Mouse (Mus musculus) MEL (cell line): Measurements from ENCODE around the gene Zfpl1. TPM values are rescaled to one million over a fixed set of nuclear protein-coding genes. Genes with fewer than 3 reads are reported as not detected.

Experiments
- DNase-seq: peaks from one replicate; pipeline ENCODE4 v3.0.0; 2011; ENCODE audit warnings: low read depth, low spot score
- H3K27ac ChIP-seq: 2 replicates; pipeline ENCODE4 v1.5.1; 2012; ENCODE audit warnings: low read depth, mild to moderate bottlenecking, control low read depth, low read length, moderate library complexity; ENCODE audit not compliant: control insufficient read depth
- H3K27me3 ChIP-seq, 2 experiments: fragments of 150-350 bp in 1 of 2; sonication (generic) in 1 of 2; 2 replicates each; pipeline ENCODE4 v1.6.1; 2012; ENCODE audit warnings: low read length in 2 of 2, mild to moderate bottlenecking in 2 of 2, improper control_type of control experiment in 1 of 2, moderate library complexity in 1 of 2; ENCODE audit not compliant: insufficient read depth in 2 of 2, control insufficient read depth in 1 of 2
- H3K36me3 ChIP-seq, 2 experiments: 2 replicates each; pipeline ENCODE4 v1.6.1; 2012 to 2014; ENCODE audit warnings: low read length in 2 of 2, improper control_type of control experiment in 1 of 2, inconsistent platforms in 1 of 2, mild to moderate bottlenecking in 1 of 2; ENCODE audit not compliant: insufficient read depth in 2 of 2, control insufficient read depth in 1 of 2
- H3K4me1 ChIP-seq, 2 experiments: fragments of 150-350 bp in 1 of 2; sonication (generic) in 1 of 2; 2 replicates each; pipeline ENCODE4 v1.6.1; 2012; ENCODE audit warnings: low read length in 2 of 2, improper control_type of control experiment in 1 of 2, mild to moderate bottlenecking in 1 of 2; ENCODE audit not compliant: insufficient read depth in 2 of 2, control insufficient read depth in 1 of 2
- H3K4me3 ChIP-seq, 2 experiments: fragments of 150-350 bp in 1 of 2; sonication (generic) in 1 of 2; 2 replicates each; pipeline ENCODE4 v1.5.1; 2012; ENCODE audit warnings: low read depth in 2 of 2, low read length in 2 of 2, mild to moderate bottlenecking in 2 of 2, moderate library complexity in 2 of 2, control low read depth in 1 of 2, improper control_type of control experiment in 1 of 2; ENCODE audit not compliant: control insufficient read depth in 1 of 2, insufficient read depth in 1 of 2
- H3K79me2 ChIP-seq: 2 replicates; pipeline ENCODE4 v1.6.1; 2012; ENCODE audit warnings: mild to moderate bottlenecking, low read length, moderate library complexity; ENCODE audit not compliant: control insufficient read depth, poor library complexity, insufficient read depth
- H3K9ac ChIP-seq: 2 replicates; pipeline ENCODE4 v1.6.1; 2012; ENCODE audit warnings: low read depth, mild to moderate bottlenecking, control low read depth, low read length, moderate library complexity; ENCODE audit not compliant: control insufficient read depth, poor library complexity, severe bottlenecking
- H3K9me3 ChIP-seq: fragments of 150-350 bp; sonication (generic); replicated peaks from 2 replicates; pipeline ENCODE4 v1.6.1; 2012; ENCODE audit warnings: mild to moderate bottlenecking, low read length, improper control_type of control experiment, moderate library complexity; ENCODE audit not compliant: insufficient read depth
- BHLHE40 ChIP-seq: IDR thresholded peaks from 2 replicates; pipeline ENCODE4 v1.6.1; 2012; ENCODE audit warnings: low read depth, mild to moderate bottlenecking, inconsistent platforms, low read length, improper control_type of control experiment, borderline replicate concordance
- CHD1 ChIP-seq: IDR thresholded peaks from 2 replicates; pipeline ENCODE4 v1.6.1; 2012; ENCODE audit warnings: low read depth, mild to moderate bottlenecking, inconsistent platforms, low read length, improper control_type of control experiment
- CTCF ChIP-seq, 3 experiments: IDR thresholded peaks in 2 of 3; conservative IDR thresholded peaks in 1 of 3; 2 replicates each; pipeline ENCODE4 v1.5.1; 2011 to 2012; ENCODE audit warnings: low read length in 3 of 3, low read depth in 2 of 3, mild to moderate bottlenecking in 2 of 3, improper control_type of control experiment in 1 of 3, inconsistent platforms in 1 of 3, mixed read lengths in 1 of 3, moderate library complexity in 1 of 3; ENCODE audit not compliant: control insufficient read depth in 1 of 3, insufficient read depth in 1 of 3, poor library complexity in 1 of 3, severe bottlenecking in 1 of 3
- E2F4 ChIP-seq: IDR thresholded peaks from 2 replicates; pipeline ENCODE4 v1.6.1; 2011; ENCODE audit warnings: low read depth, low read length, improper control_type of control experiment, borderline replicate concordance
- EP300 ChIP-seq, 2 experiments: IDR thresholded peaks; 2 replicates each; pipeline ENCODE4 v1.6.1; 2011; ENCODE audit warnings: improper control_type of control experiment in 2 of 2, low read length in 2 of 2, low read depth in 1 of 2, mild to moderate bottlenecking in 1 of 2
- ETS1 ChIP-seq: IDR thresholded peaks from 2 replicates; pipeline ENCODE4 v1.6.1; 2012; ENCODE audit warnings: low read depth, mild to moderate bottlenecking, inconsistent platforms, low read length, improper control_type of control experiment, moderate library complexity
- GATA1 ChIP-seq: IDR thresholded peaks from 2 replicates; pipeline ENCODE4 v1.6.1; 2011; ENCODE audit warnings: low read depth, low read length, improper control_type of control experiment
- HCFC1 ChIP-seq: IDR thresholded peaks from 2 replicates; pipeline ENCODE4 v1.6.1; 2012; ENCODE audit warnings: low read depth, mild to moderate bottlenecking, inconsistent platforms, low read length, improper control_type of control experiment, moderate library complexity
- KAT2A ChIP-seq: conservative IDR thresholded peaks from 2 replicates; pipeline ENCODE4 v1.6.1; 2012; ENCODE audit warnings: low read depth, low read length, improper control_type of control experiment, inconsistent platforms
- MAFK ChIP-seq: IDR thresholded peaks from 2 replicates; pipeline ENCODE4 v1.6.1; 2011; ENCODE audit warnings: low read depth, mild to moderate bottlenecking, low read length, improper control_type of control experiment, borderline replicate concordance
- MAX ChIP-seq: IDR thresholded peaks from 2 replicates; pipeline ENCODE4 v1.6.1; 2011; ENCODE audit warnings: low read length, improper control_type of control experiment
- MAZ ChIP-seq: IDR thresholded peaks from 2 replicates; pipeline ENCODE4 v1.6.1; 2012; ENCODE audit warnings: low read depth, mild to moderate bottlenecking, inconsistent platforms, low read length, improper control_type of control experiment
- MEF2A ChIP-seq: IDR thresholded peaks from 2 replicates; pipeline ENCODE4 v1.6.1; 2014; ENCODE audit warnings: low read depth, mild to moderate bottlenecking, inconsistent platforms, low read length, improper control_type of control experiment; ENCODE audit not compliant: poor library complexity, insufficient replicate concordance, severe bottlenecking; ENCODE audit errors: extremely low read depth
- MXI1 ChIP-seq: IDR thresholded peaks from 2 replicates; pipeline ENCODE4 v1.6.1; 2011; ENCODE audit warnings: mild to moderate bottlenecking, low read depth, low read length, improper control_type of control experiment
- MYC ChIP-seq: IDR thresholded peaks from 2 replicates; pipeline ENCODE4 v1.6.1; 2011; ENCODE audit warnings: low read depth, mild to moderate bottlenecking, low read length, improper control_type of control experiment, moderate library complexity
- NELFE ChIP-seq: IDR thresholded peaks from 2 replicates; pipeline ENCODE4 v1.6.1; 2011; ENCODE audit warnings: low read depth, low read length, improper control_type of control experiment
- NRF1 ChIP-seq: IDR thresholded peaks from 2 replicates; pipeline ENCODE4 v1.6.1; 2014; ENCODE audit warnings: low read depth, mild to moderate bottlenecking, inconsistent platforms, low read length, improper control_type of control experiment, moderate library complexity; ENCODE audit not compliant: poor library complexity, insufficient read depth, severe bottlenecking
- POLR2A ChIP-seq, 2 experiments: IDR thresholded peaks; 2 replicates each; pipeline ENCODE4 v1.6.1; 2011 to 2012; ENCODE audit warnings: low read length in 2 of 2, mild to moderate bottlenecking in 2 of 2, control low read depth in 1 of 2, improper control_type of control experiment in 1 of 2, low read depth in 1 of 2, moderate library complexity in 1 of 2; ENCODE audit not compliant: control insufficient read depth in 1 of 2, insufficient read depth in 1 of 2, poor library complexity in 1 of 2
- RAD21 ChIP-seq: IDR thresholded peaks from 2 replicates; pipeline ENCODE4 v1.6.1; 2011; ENCODE audit warnings: mild to moderate bottlenecking, low read depth, low read length, improper control_type of control experiment
- RCOR1 ChIP-seq: IDR thresholded peaks from 2 replicates; pipeline ENCODE4 v1.6.1; 2012; ENCODE audit warnings: low read depth, mild to moderate bottlenecking, inconsistent platforms, low read length, improper control_type of control experiment
- SIN3A ChIP-seq: IDR thresholded peaks from 2 replicates; pipeline ENCODE4 v1.6.1; 2012; ENCODE audit warnings: low read length, improper control_type of control experiment, inconsistent platforms
- SMC3 ChIP-seq: IDR thresholded peaks from 2 replicates; pipeline ENCODE4 v1.6.1; 2011; ENCODE audit warnings: low read depth, low read length, improper control_type of control experiment
- TAL1 ChIP-seq: IDR thresholded peaks from 2 replicates; pipeline ENCODE4 v1.6.1; 2012; ENCODE audit warnings: mild to moderate bottlenecking, inconsistent platforms, low read length, moderate library complexity, mixed read lengths
- TBP ChIP-seq: IDR thresholded peaks from 2 replicates; pipeline ENCODE4 v1.8.0; 2011; ENCODE audit warnings: low read depth, low read length, improper control_type of control experiment
- TCF12 ChIP-seq: IDR thresholded peaks from 2 replicates; pipeline ENCODE4 v1.6.1; 2014; ENCODE audit warnings: low read depth, mild to moderate bottlenecking, inconsistent platforms, low read length, improper control_type of control experiment, moderate library complexity
- ZC3H11A ChIP-seq: IDR thresholded peaks from 2 replicates; pipeline ENCODE4 v1.6.1; 2012; ENCODE audit warnings: low read depth, mild to moderate bottlenecking, inconsistent platforms, low read length, improper control_type of control experiment
- ZKSCAN1 ChIP-seq: IDR thresholded peaks from 2 replicates; pipeline ENCODE4 v1.6.1; 2012; ENCODE audit warnings: low read depth, mild to moderate bottlenecking, inconsistent platforms, low read length, improper control_type of control experiment, moderate library complexity
- ZNF384 ChIP-seq: IDR thresholded peaks from 2 replicates; pipeline ENCODE4 v1.6.1; 2012; ENCODE audit warnings: low read depth, mild to moderate bottlenecking, inconsistent platforms, low read length, improper control_type of control experiment
- polyA plus RNA-seq, 2 experiments: library from polyadenylated mRNA; stranded (reverse) in 1 of 2; unstranded in 1 of 2; fragments of >175 nt in 1 of 2; fragments of >200 nt in 1 of 2; gene quantifications; 2 replicates each; pipeline versions ENCODE4 v1.2.1 to v1.2.4; 2012; ENCODE audit warnings: low replicate concordance in 2 of 2, low read depth in 1 of 2; ENCODE audit not compliant: insufficient read length in 2 of 2, insufficient read depth in 1 of 2, missing spikeins in 1 of 2
- total RNA-seq: library from RNA; depleted of rRNA; stranded (reverse); fragments of 300-350 nt; gene quantifications from 2 replicates; pipeline ENCODE4 v1.2.3, GENCODE M21; 2012

Gene Zfpl1
- total and polyA plus RNA-seq, 3 experiments: 40.1 to 56.4 TPM; not detected in 1

DNA sequence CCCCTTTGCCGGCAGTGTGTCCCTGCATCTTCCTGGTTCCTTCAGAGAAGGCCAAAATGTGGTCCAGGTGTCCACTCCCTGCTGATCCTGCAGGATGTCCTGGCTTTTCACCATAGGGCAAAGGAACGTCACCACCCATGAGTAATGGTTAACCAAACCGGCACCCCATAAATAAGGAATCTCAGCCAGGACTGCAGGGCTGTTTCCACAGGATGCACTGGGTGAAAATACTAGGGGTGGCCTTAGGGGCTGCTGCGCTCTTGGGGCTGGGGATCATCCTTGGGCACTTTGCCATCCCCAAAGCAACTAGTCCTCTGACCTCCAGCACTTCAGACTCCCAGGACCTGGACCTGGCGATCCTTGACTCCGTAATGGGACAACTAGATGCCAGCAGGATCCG lies 20.8 kb upstream of the Zfpl1 start, which contains the start of gene Naaladl1:
Gene Naaladl1, plus strand, starts transcription at position 197 of the 400 bp plus-strand sequence.
- 0 out of 2 replicates have a peak within 1 kb of the TSS, but pooled peaks have one; percentile 4 for H3K9ac ChIP-seq
- peaks cover 0 to 32% of the 10 kb centered on the region in 2 experiments; a peak in 2 of 4 replicates for H3K36me3 ChIP-seq
- H3K4me1 ChIP-seq: peaks cover 24 to 33% of the 10 kb centered on the region in 2 experiments
- DNase-seq: no peak
- no peaks in the 10 kb centered on the region for H3K79me2 ChIP-seq
- H3K27me3 ChIP-seq: no peaks in the 10 kb centered on the region
- no peaks in the 10 kb centered on the region for H3K9me3 ChIP-seq
- H3K4me3 ChIP-seq: no peak within 1 kb of the TSS
- TF ChIP-seq TBP (no peak), ZC3H11A (no peak), KAT2A (no peak), MAZ (no peak), MAX (no peak), POLR2A (IDR thresholded peaks at IDR 0.05; ENCODE audit: control insufficient read depth in 1 of 2, insufficient read depth in 1 of 2, low read depth in 1 of 2, low read length in 2 of 2, poor library complexity in 1 of 2) (no peak), MYC (no peak)
- H3K27ac ChIP-seq: peak within 1 kb of the TSS; percentile 82

DNA sequence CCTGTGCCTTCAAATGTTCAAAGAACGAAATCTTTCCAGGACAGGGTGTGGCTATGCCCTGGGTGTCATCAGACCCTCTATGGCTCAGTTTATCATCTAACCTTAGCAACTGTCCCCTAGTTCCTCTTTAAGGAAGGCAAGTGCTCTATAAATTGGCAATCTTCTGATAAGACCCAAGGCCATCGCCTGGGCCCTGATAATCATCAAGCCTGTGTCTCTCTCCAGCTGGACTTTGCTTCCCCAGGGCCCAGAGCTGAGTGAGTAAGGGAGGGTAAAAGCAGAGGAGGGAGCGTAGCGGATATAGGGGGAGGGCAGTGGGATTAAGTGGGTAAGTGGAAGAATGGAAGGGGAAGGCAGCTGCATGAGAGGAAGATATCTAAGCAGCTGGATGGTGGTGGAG lies 19.7 kb upstream of the Zfpl1 start:
- Histone ChIP-seq H3K9ac (peak overlapping the region; percentile 37; the same call in 1 of the 2 replicates), H3K9me3 (no peaks in the 10 kb centered on the region), H3K36me3 (peaks cover 0 to 37% of the 10 kb centered on the region in 2 experiments; a peak in 2 of 4 replicates), H3K27ac (peak overlapping the region; percentile 82), H3K4me1 (peaks cover 28 to 41% of the 10 kb centered on the region in 2 experiments), H3K79me2 (no peaks in the 10 kb centered on the region), H3K27me3 (no peaks in the 10 kb centered on the region), H3K4me3 (no peak overlapping the region; a peak in 1 of 4 replicates)
- TF ChIP-seq MAX (no peak), HCFC1 (peak; percentile 13; the same call in 1 of the 2 replicates), CHD1 (no peak), ETS1 (peak; percentile 62), MEF2A (no peak), CTCF (IDR thresholded peaks at IDR 0.05 in 2 of 3, conservative IDR thresholded peaks at IDR 0.05 in 1 of 3; ENCODE audit: control insufficient read depth in 1 of 3, insufficient read depth in 1 of 3, low read depth in 2 of 3, low read length in 3 of 3, poor library complexity in 1 of 3, severe bottlenecking in 1 of 3) (no peak), BHLHE40 (no peak), ZKSCAN1 (no peak), RCOR1 (no peak), SMC3 (no peak), SIN3A (peak; percentile 74; the same call in 1 of the 2 replicates), RAD21 (no peak), MAFK (no peak), TAL1 (peak; percentile 8; the same call in 1 of the 2 replicates), NELFE (0 out of 2 replicates have a peak, but pooled peaks have one; percentile 37), MYC (no peak), NRF1 (no peak), GATA1 (peak; percentile 67), EP300 (IDR thresholded peaks at IDR 0.05; ENCODE audit: low read depth in 1 of 2, low read length in 2 of 2) (peak; percentile 65 to 68; a peak in 3 of 4 replicates), ZNF384 (no peak), MXI1 (peak; percentile 48; the same call in 1 of the 2 replicates), TCF12 (peak; percentile 69; the same call in 1 of the 2 replicates), MAZ (0 out of 2 replicates have a peak, but pooled peaks have one; percentile 15), E2F4 (no peak), ZC3H11A (no peak), TBP (no peak)
- DNase-seq: no peak
